Mouse (Mus musculus): ENCODE results near the gene Rho. TPM values are rescaled to one million over a fixed set of nuclear protein-coding genes. Genes with fewer than 3 reads are reported as not detected.

The Rho gene
- polyA plus RNA-seq, 1 experiment from 2014 or later: 0.10 TPM

DNA sequence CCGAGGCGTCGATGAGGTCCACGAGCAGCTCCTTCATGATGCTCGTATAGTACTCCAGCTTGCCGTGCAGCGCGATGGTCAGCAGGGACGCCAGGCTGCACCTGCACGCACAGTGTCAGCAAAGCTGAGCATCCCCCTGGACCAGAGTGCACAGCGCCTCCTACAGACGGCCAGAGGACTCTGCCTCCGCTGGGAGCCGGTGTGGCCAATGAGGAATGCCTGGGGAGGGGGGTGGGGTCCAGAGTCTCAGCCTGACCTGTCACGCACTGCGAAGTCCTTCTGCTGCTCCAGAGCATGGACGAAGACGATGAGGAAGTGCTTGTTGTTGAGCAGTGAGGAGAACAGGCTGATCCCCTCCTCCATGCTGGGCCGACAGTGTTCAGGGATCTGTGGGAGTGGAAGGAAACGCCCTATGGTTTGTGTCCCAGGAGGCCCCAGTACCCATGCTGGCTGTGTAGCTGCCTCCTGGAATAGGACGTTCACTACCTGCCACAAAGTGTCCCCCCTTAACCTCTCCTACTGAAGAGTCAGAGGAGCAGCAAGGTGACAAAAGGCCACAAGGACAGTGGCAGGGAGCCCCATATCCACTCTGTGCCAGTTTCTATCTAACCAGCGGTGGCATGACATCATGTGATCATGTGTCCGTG, 31.0 kb downstream of the Rho start:
- Histone ChIP-seq H3K27me3 (ENCODE audit: poor library complexity, severe bottlenecking) (peaks cover 18% of the 10 kb centered on the region), H3K27ac (0 out of 2 replicates have a peak overlapping the region, but pooled peaks have one; percentile 25), H3K9me3 (no peaks in the 10 kb centered on the region), H3K4me3 (no peak overlapping the region), H3K4me1 (peaks cover 40% of the 10 kb centered on the region), H3K36me3 (replicated peaks) (0 out of 2 replicates have a peak, but pooled peaks cover 2% of the 10 kb centered on the region)
- WGBS: 40% methylated on average over 23 of the region's 23 CpGs
- peak; percentile 48 for DNase-seq (ENCODE audit: extremely low spot score, low spot score)

DNA sequence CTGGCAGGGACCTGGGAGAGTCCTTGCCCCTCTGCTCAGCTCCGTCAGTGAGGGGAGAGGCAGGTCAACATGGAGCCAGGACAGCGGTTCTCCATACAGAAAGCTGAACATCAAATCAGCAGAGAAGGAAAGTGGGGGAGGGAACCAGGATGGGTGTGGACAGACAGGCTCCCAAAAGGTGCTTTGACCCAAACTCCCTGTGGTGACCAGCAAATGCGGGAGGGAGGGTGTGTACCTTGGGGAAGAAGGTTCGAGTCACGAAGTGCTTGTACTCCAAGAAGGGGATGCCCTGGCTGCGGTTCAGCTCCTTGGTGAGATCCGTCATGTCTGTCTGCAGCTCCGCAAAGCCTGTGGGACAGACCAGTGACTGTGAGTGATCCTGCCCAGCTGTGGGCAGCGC, 32.1 kb downstream of the Rho start:
- peaks cover 40% of the 10 kb centered on the region for H3K4me1 ChIP-seq
- no peak overlapping the region for H3K4me3 ChIP-seq
- peaks cover 18% of the 10 kb centered on the region for H3K27me3 ChIP-seq (ENCODE audit: poor library complexity, severe bottlenecking)
- no peak for DNase-seq (ENCODE audit: extremely low spot score, low spot score)
- H3K27ac ChIP-seq: no peak overlapping the region
- no peaks in the 10 kb centered on the region for H3K9me3 ChIP-seq
- WGBS: 79% methylated on average over 9 of the region's 9 CpGs
- H3K36me3 ChIP-seq (replicated peaks): 0 out of 2 replicates have a peak, but pooled peaks cover 2% of the 10 kb centered on the region

DNA sequence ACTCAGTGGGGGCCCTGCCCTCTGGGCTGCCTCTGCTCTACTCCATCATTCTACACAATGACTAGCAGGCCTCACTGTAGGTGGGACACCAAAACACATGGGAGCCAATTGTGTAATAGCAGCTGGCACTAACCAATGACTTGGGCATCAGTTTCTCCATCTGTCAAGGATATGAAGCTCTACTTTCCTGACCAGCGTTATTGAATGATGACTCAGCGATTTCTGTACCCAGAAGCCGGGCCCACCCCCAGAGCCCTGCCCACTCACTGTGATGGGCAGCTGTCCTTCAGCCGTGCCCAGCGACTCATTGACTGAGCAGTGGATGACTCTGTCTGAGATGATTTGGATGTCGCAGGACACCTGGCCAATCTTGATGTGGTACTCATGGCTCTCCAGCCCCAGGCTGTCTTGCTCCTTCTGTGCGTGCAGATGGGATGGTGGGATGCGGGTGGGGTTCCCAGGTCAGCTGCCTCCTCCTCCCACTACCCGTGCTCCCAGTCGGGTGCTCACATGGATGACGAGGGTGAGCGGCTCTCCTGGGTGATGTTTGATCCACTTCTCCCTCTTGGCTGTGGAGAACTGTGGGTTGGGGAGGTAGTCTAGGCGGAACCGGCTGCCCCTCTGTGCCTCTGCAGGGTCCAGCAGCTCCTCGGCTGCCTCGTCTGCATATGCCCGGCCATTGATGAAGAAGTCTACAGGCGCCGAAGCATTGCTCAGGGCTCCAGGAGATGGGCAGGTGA, 34.8 kb downstream of the Rho start:
- DNase-seq (ENCODE audit: extremely low spot score, low spot score): no peak
- Histone ChIP-seq H3K27me3 (ENCODE audit: poor library complexity, severe bottlenecking) (peaks cover 18% of the 10 kb centered on the region), H3K9me3 (no peaks in the 10 kb centered on the region), H3K4me1 (peaks cover 39% of the 10 kb centered on the region), H3K4me3 (no peak overlapping the region), H3K27ac (no peak overlapping the region), H3K36me3 (replicated peaks) (0 out of 2 replicates have a peak, but pooled peaks cover 2% of the 10 kb centered on the region)
- WGBS: 94% methylated on average over 19 of the region's 19 CpGs

GRCm38 (mm10) chr6:115967291-115967880, 35.8 kb downstream of the Rho start:
- Histone ChIP-seq H3K36me3 (replicated peaks) (0 out of 2 replicates have a peak, but pooled peaks cover 2% of the 10 kb centered on the region), H3K27ac (no peak overlapping the region)
- 94% methylated on average over 15 of the region's 15 CpGs for WGBS

DNA sequence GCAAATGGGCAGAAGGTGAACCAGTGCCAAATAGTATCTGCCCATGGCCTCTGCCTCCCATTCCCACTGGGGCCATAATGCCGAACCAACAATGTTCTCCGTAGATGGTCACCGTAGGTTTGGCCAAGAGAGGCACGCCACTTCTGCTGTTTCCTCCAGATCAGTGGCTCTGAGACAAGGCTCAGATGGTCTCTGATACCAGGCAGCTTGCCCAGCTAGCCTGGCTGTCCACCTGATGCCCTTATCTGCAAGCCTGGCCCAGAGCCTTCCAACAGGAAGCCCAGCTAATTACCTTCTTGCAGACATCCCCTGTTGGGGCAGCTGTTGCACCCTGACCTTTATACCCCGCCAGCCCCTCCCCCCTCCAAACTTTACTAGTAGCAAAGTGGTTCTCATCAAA, 36.5 kb downstream of the Rho start:
- WGBS: 87% methylated on average over 5 of the region's 5 CpGs
- H3K27ac ChIP-seq: peak overlapping the region; percentile 63

More at GRCm38 (mm10) chr6:115967291-115967880, 35.8 kb downstream of the Rho start:
- Histone ChIP-seq H3K9me3 (no peaks in the 10 kb centered on the region), H3K4me3 (no peak overlapping the region), H3K4me1 (peaks cover 37% of the 10 kb centered on the region), H3K27me3 (ENCODE audit: poor library complexity, severe bottlenecking) (peaks cover 18% of the 10 kb centered on the region)
- no peak for DNase-seq (ENCODE audit: extremely low spot score, low spot score)

GRCm38 (mm10) chr6:115968700-115969099, 37.2 kb downstream of the Rho start:
- Histone ChIP-seq H3K27ac (peak overlapping the region; percentile 63), H3K27me3 (ENCODE audit: poor library complexity, severe bottlenecking) (peaks cover 5% of the 10 kb centered on the region), H3K9me3 (no peaks in the 10 kb centered on the region), H3K4me1 (peaks cover 31% of the 10 kb centered on the region), H3K36me3 (replicated peaks) (0 out of 2 replicates have a peak, but pooled peaks cover 2% of the 10 kb centered on the region), H3K4me3 (no peak overlapping the region)
- DNase-seq (ENCODE audit: extremely low spot score, low spot score): no peak
- 75% methylated on average over 6 of the region's 6 CpGs for WGBS

More for the DNA sequence above, 36.5 kb downstream of the Rho start:
- Histone ChIP-seq H3K4me3 (no peak overlapping the region), H3K9me3 (no peaks in the 10 kb centered on the region), H3K27me3 (ENCODE audit: poor library complexity, severe bottlenecking) (peaks cover 11% of the 10 kb centered on the region), H3K4me1 (peaks cover 31% of the 10 kb centered on the region), H3K36me3 (replicated peaks) (0 out of 2 replicates have a peak, but pooled peaks cover 2% of the 10 kb centered on the region)
- DNase-seq (ENCODE audit: extremely low spot score, low spot score): no peak

GRCm38 (mm10) chr6:115969103-115969502, 37.6 kb downstream of the Rho start:
- Histone ChIP-seq H3K27me3 (ENCODE audit: poor library complexity, severe bottlenecking) (peaks cover under 1% of the 10 kb centered on the region; the same call in 1 of the 2 replicates), H3K9me3 (no peaks in the 10 kb centered on the region), H3K36me3 (replicated peaks) (0 out of 2 replicates have a peak, but pooled peaks cover 2% of the 10 kb centered on the region), H3K4me1 (peaks cover 34% of the 10 kb centered on the region), H3K27ac (peak overlapping the region; percentile 63; the same call in 1 of the 2 replicates), H3K4me3 (no peak overlapping the region)
- 78% methylated on average over 9 of the region's 9 CpGs for WGBS
- DNase-seq (ENCODE audit: extremely low spot score, low spot score): no peak

GRCm38 (mm10) chr6:115969952-115970351, 38.4 kb downstream of the Rho start:
- Histone ChIP-seq H3K27ac (no peak overlapping the region), H3K9me3 (no peaks in the 10 kb centered on the region), H3K36me3 (replicated peaks) (0 out of 2 replicates have a peak, but pooled peaks cover 2% of the 10 kb centered on the region), H3K27me3 (ENCODE audit: poor library complexity, severe bottlenecking) (no peaks in the 10 kb centered on the region), H3K4me1 (peaks cover 38% of the 10 kb centered on the region), H3K4me3 (no peak overlapping the region)
- 60% methylated on average over 5 of the region's 6 CpGs for WGBS
- DNase-seq (ENCODE audit: extremely low spot score, low spot score): no peak

DNA sequence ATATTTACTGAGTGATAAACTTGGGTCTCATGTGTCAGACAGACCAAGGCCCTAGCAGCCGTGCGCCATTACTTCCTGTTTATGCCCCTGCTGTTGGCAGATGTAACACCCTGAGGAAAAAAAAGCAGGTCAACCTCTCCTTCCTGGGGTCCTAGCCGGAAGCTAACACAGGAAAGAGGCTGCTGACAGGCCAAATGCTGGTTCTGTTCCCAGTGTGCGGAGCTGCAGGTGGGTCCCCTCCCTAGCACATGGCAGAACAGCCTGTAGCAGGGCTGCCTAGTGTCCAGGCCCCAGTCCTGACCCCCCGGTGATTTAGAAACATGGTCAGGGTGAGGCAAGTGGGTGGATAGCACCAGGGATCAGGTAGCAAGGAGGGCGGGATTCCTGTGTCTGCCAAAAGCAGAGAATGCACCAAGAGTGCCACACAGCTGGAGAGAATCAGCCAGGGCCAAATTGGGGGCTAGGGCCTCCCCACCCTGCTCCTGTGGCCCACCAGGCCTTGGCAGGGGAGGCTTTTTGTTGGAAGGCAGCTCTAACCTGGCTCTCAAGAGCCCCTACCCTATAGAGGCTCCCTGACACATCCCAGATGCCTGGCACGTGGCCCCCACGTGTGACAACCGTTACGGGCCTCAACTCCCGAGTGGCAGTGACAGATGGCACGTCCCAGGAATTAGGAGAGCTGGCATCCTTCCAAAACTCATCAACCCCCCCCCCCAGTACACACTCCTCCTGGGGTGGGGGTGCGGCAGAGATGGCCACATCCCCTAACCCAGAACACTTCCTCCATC, 39.9 kb downstream of the Rho start:
- no peaks in the 10 kb centered on the region for H3K9me3 ChIP-seq
- DNase-seq (ENCODE audit: extremely low spot score, low spot score): no peak
- H3K4me3 ChIP-seq: no peak overlapping the region
- WGBS: 84% methylated on average over 13 of the region's 13 CpGs
- H3K4me1 ChIP-seq: peaks cover 41% of the 10 kb centered on the region
- 0 out of 2 replicates have a peak, but pooled peaks cover 2% of the 10 kb centered on the region for H3K36me3 ChIP-seq (replicated peaks)
- peak overlapping the region; percentile 31; the same call in 1 of the 2 replicates for H3K27ac ChIP-seq
- H3K27me3 ChIP-seq (ENCODE audit: poor library complexity, severe bottlenecking): no peaks in the 10 kb centered on the region

DNA sequence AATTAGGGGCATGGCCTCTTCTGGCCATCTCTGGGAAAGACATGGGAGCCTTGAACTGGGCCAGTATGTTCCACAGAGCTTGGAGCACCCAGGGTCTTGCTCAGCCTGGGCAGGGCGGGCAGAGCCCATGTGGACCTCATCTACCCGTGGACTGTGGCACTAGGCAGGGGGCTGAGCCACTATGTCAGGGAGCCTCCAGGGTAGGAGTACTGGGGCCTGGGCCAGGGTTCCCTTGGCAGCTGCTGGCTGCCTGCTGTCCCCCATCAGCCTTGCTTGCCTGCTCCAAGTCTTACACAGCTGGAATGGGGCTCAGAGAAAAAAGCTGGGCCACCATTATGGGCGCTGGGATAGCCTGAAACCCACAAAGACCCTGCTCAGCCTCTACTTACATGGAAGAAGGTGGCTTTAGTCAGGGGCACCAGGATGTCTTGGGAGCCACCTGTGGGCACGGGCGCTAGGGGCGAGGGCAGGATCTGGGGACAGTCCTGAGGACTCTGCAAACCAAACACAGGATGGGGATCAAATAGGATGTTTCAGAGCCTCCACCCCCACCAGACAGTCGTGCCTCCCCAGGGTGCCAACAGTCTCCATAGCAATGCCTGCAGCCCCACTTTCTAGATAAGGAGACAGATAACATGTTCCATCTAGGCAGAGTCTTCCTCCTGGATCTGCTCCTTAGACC, 40.7 kb downstream of the Rho start:
- DNase-seq (ENCODE audit: extremely low spot score, low spot score): no peak
- 77% methylated on average over 7 of the region's 7 CpGs for WGBS
- Histone ChIP-seq H3K4me3 (no peak overlapping the region), H3K4me1 (peaks cover 41% of the 10 kb centered on the region), H3K9me3 (no peaks in the 10 kb centered on the region), H3K27ac (peak overlapping the region; percentile 31; the same call in 1 of the 2 replicates), H3K27me3 (ENCODE audit: poor library complexity, severe bottlenecking) (no peaks in the 10 kb centered on the region), H3K36me3 (replicated peaks) (no peaks in the 10 kb centered on the region)

DNA sequence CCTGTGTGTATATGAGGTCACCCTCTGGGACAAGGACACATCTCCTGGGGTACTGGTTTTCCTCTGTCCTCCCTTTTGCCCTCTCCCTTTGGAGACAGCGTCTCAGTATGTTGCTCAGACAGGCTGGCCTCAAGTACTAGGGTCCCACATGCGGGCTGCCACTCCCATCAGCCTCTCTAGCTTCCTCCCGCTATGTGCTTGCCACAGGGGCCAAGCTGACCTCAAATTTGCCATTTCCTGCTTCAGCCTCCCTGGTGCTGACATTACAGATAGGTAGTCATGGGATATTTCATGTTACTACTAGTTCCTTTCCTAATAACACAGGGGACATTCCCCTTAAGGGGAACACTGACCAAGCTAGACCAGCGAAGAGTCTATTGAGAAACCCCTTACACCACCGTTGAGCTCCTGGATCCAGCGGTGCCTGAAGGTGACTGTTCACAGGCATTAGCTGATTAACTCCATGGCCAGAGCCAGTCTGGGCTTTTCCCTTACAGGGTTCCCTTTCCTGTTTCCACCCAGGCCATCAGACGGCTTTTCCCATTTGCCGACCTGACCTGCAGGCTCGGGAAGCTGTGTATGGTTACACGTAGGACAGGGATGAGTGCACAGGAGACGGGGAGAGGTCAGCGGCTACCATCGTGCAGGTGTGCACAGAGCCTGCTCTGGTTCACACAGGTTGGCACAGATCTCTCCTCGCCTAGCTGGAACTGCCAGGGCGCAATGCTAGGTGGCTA, 41.8 kb downstream of the Rho start:
- Histone ChIP-seq H3K27ac (no peak overlapping the region), H3K27me3 (ENCODE audit: poor library complexity, severe bottlenecking) (no peaks in the 10 kb centered on the region), H3K4me1 (peaks cover 33% of the 10 kb centered on the region), H3K4me3 (no peak overlapping the region), H3K36me3 (replicated peaks) (no peaks in the 10 kb centered on the region), H3K9me3 (no peaks in the 10 kb centered on the region)
- no peak for DNase-seq (ENCODE audit: extremely low spot score, low spot score)
- WGBS: 86% methylated on average over 15 of the region's 15 CpGs

Data from forebrain, embryonic 10.5 days (tissue).